Mouse (Mus musculus): ENCODE data around the gene Gm35549. TPM values are rescaled to one million over a fixed set of nuclear protein-coding genes. Genes with fewer than 3 reads are reported as not detected.

Gene Gm35549
- polyA plus RNA-seq, 1 experiment: not detected

DNA sequence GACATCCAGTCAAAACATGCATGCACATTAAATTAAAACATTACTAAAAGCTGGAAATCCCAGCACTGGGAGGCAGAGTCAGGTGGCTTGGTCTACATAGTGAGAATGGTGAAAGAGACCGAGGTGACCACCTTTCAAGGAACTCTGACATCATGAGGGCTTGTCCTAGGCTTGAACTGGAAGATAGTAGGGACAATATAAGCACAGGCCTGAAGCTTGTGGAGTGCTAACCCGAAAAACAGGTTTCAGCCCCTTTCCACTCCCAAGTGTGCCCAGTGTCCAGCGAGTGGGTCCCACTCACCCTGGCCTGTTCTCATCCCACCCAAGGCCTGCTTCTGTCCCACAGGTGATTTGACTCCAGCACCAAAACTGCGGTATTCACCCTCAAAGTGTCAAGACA is 6.6 kb downstream of the Gm35549 start:
- peaks cover 15% of the 10 kb centered on the region for H3K4me1 ChIP-seq (ENCODE audit: control insufficient read depth, insufficient read depth, low read length)
- peak overlapping the region; percentile 63 for H3K27ac ChIP-seq (ENCODE audit: insufficient read depth, low read depth, low read length)
- 76% methylated on average over 4 of the region's 4 CpGs for WGBS
- no peak overlapping the region for H3K4me3 ChIP-seq (ENCODE audit: insufficient read depth, low read depth, low read length)
- TF ChIP-seq CTCF (IDR thresholded peaks at IDR 0.05; ENCODE audit: insufficient read depth, low read depth, low read length) (no peak), POLR2A (IDR thresholded peaks at IDR 0.05; ENCODE audit: insufficient read depth, low read depth, low read length) (no peak)

- 13% methylated on average over 6 of the region's 6 CpGs for WGBS
- H3K4me3 ChIP-seq (ENCODE audit: insufficient read depth, low read depth, low read length): no peak overlapping the region
- H3K4me1 ChIP-seq (ENCODE audit: control insufficient read depth, insufficient read depth, low read length): peaks cover 15% of the 10 kb centered on the region
- peak overlapping the region; percentile 63 for H3K27ac ChIP-seq (ENCODE audit: insufficient read depth, low read depth, low read length)
- TF ChIP-seq CTCF (IDR thresholded peaks at IDR 0.05; ENCODE audit: insufficient read depth, low read depth, low read length): no peak
- no peak for TF ChIP-seq POLR2A (IDR thresholded peaks at IDR 0.05; ENCODE audit: insufficient read depth, low read depth, low read length)
Measured at GRCm38 (mm10) chr9:122836790-122837189, 7.0 kb downstream of the Gm35549 start.

DNA sequence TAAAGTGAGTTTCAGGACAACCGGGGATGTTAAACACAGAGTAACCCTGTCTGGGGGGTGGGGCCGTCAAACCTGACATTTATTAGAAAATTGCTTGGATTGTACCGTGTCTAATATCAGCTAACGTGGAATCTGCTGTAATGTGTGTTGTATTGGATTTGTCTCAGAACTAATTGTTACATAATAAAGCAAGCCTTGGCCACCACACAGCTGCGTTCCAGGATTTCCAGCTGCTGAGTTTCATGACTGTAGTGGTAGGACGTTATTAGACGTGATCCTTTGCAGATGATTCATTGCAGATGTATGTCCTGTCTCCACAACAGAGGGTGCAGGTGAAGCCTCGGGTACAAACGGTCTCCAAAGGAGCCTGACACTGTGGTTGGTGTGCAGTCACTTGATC is 7.7 kb downstream of the Gm35549 start:
- peak overlapping the region; percentile 59 for H3K27ac ChIP-seq (ENCODE audit: insufficient read depth, low read depth, low read length)
- no peak overlapping the region for H3K4me3 ChIP-seq (ENCODE audit: insufficient read depth, low read depth, low read length)
- peaks cover 15% of the 10 kb centered on the region for H3K4me1 ChIP-seq (ENCODE audit: control insufficient read depth, insufficient read depth, low read length)
- WGBS: 28% methylated on average over 9 of the region's 9 CpGs
- no peak for TF ChIP-seq CTCF (IDR thresholded peaks at IDR 0.05; ENCODE audit: insufficient read depth, low read depth, low read length)

DNA sequence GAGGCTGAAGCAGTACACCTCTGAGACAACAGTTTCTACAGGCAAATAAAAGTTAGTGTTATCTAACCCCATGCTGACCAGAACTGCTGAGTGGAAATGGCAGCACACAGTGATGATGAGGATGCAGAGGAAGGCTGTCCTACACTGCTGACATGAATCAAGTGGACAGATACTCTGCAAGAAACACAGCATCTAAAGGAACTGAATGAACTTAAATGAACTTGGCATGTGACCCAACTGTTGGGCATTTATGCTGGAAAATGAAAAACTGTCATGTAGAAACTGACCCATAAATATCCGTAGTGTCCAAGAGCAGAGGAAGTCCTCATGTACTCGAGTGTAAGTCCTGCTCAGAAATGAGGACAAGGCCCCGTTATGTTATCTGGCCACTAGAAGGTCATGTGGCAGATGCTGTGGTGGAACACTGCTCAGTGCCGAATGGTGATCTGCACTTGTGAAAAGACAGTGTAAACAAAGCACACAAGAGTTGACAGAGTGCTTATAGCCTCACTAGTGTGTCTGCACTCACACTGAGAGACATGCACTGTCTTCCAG is 13.9 kb downstream of the Gm35549 start:
- no peak overlapping the region for H3K4me3 ChIP-seq (ENCODE audit: insufficient read depth, low read depth, low read length)
- no peak overlapping the region for H3K27ac ChIP-seq (ENCODE audit: insufficient read depth, low read depth, low read length)
- TF ChIP-seq POLR2A (IDR thresholded peaks at IDR 0.05; ENCODE audit: insufficient read depth, low read depth, low read length) (no peak), CTCF (IDR thresholded peaks at IDR 0.05; ENCODE audit: insufficient read depth, low read depth, low read length) (no peak)
- 81% methylated on average over 4 of the region's 4 CpGs for WGBS
- no peaks in the 10 kb centered on the region for H3K4me1 ChIP-seq (ENCODE audit: control insufficient read depth, insufficient read depth, low read length)

GRCm38 (mm10) chr9:122826743-122827142 is 17.1 kb downstream of the Gm35549 start:
- H3K4me1 ChIP-seq (ENCODE audit: control insufficient read depth, insufficient read depth, low read length): no peaks in the 10 kb centered on the region
- H3K4me3 ChIP-seq (ENCODE audit: insufficient read depth, low read depth, low read length): no peak overlapping the region
- H3K27ac ChIP-seq (ENCODE audit: insufficient read depth, low read depth, low read length): no peak overlapping the region
- TF ChIP-seq POLR2A (IDR thresholded peaks at IDR 0.05; ENCODE audit: insufficient read depth, low read depth, low read length) (no peak), CTCF (IDR thresholded peaks at IDR 0.05; ENCODE audit: insufficient read depth, low read depth, low read length) (no peak)
- 94% methylated on average over 4 of the region's 4 CpGs for WGBS

DNA sequence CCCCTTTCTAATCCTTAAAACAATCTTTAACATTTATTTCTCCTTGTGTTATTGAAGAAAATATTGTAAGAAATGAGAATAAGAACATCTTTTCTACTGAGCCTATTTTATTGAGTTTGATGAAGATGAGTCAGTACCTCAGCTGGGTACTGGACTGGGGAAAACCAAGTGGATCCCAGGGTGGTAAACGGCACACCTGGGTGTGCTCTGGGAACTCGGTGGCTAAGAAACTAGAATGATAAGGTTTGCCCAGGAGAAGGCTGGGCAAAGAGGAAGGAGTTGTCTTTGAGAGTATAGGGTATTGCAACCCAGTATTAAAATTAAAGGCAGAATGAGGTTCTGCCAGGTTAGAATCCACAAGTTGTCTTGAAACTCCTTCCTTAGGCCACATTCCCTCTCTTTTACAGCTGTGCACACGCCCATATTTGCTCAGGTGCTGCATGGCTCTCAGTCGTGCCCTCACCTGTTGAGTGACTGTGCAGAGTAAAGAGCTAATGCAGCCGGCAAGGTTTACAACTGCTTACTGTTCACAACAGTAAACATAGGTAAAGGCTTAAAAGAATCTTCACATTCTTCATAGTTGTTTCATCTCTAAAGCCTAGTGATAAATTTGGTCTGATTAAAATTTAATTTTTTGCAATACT is 20.3 kb downstream of the Gm35549 start:
- H3K27ac ChIP-seq (ENCODE audit: insufficient read depth, low read depth, low read length): no peak overlapping the region
- no peak overlapping the region for H3K4me3 ChIP-seq (ENCODE audit: insufficient read depth, low read depth, low read length)
- WGBS: 90% methylated on average over 5 of the region's 5 CpGs
- TF ChIP-seq POLR2A (IDR thresholded peaks at IDR 0.05; ENCODE audit: insufficient read depth, low read depth, low read length) (no peak), CTCF (IDR thresholded peaks at IDR 0.05; ENCODE audit: insufficient read depth, low read depth, low read length) (no peak)
- no peaks in the 10 kb centered on the region for H3K4me1 ChIP-seq (ENCODE audit: control insufficient read depth, insufficient read depth, low read length)

- TF ChIP-seq CTCF (IDR thresholded peaks at IDR 0.05; ENCODE audit: insufficient read depth, low read depth, low read length) (no peak), POLR2A (IDR thresholded peaks at IDR 0.05; ENCODE audit: insufficient read depth, low read depth, low read length) (no peak)
- Histone ChIP-seq H3K4me1 (ENCODE audit: control insufficient read depth, insufficient read depth, low read length) (no peaks in the 10 kb centered on the region), H3K27ac (ENCODE audit: insufficient read depth, low read depth, low read length) (no peak overlapping the region), H3K4me3 (ENCODE audit: insufficient read depth, low read depth, low read length) (no peak overlapping the region)
- 88% methylated on average over 4 of the region's 4 CpGs for WGBS
Measured at GRCm38 (mm10) chr9:122815239-122815851, 28.5 kb downstream of the Gm35549 start.

- Histone ChIP-seq H3K27ac (ENCODE audit: insufficient read depth, low read depth, low read length) (no peak overlapping the region), H3K4me3 (ENCODE audit: insufficient read depth, low read depth, low read length) (no peak overlapping the region), H3K4me1 (ENCODE audit: control insufficient read depth, insufficient read depth, low read length) (no peaks in the 10 kb centered on the region)
- TF ChIP-seq CTCF (IDR thresholded peaks at IDR 0.05; ENCODE audit: insufficient read depth, low read depth, low read length) (no peak), POLR2A (IDR thresholded peaks at IDR 0.05; ENCODE audit: insufficient read depth, low read depth, low read length) (no peak)
- WGBS: 86% methylated on average over 2 of the region's 2 CpGs
Measured at GRCm38 (mm10) chr9:122814775-122815174, 29.1 kb downstream of the Gm35549 start.

- H3K4me3 ChIP-seq (ENCODE audit: insufficient read depth, low read depth, low read length): no peak overlapping the region
- H3K4me1 ChIP-seq (ENCODE audit: control insufficient read depth, insufficient read depth, low read length): 0 out of 2 replicates have a peak, but pooled peaks cover 2% of the 10 kb centered on the region
- WGBS: 89% methylated on average over 5 of the region's 5 CpGs
- TF ChIP-seq CTCF (IDR thresholded peaks at IDR 0.05; ENCODE audit: insufficient read depth, low read depth, low read length) (no peak), POLR2A (IDR thresholded peaks at IDR 0.05; ENCODE audit: insufficient read depth, low read depth, low read length) (no peak)
- no peak overlapping the region for H3K27ac ChIP-seq (ENCODE audit: insufficient read depth, low read depth, low read length)
Measured at GRCm38 (mm10) chr9:122812386-122812785, 31.4 kb downstream of the Gm35549 start.
